Mouse (Mus musculus) E14TG2a.4 (cell line): ENCODE data around the gene E130308A19Rik.

ENCODE experiments used
- CTCF ChIP-seq: conservative IDR thresholded peaks from 2 replicates; pipeline ENCODE4 v1.5.1; 2014; ENCODE audit warnings: low read length
- NANOG ChIP-seq: IDR thresholded peaks from 2 replicates; pipeline ENCODE4 v1.6.1; 2014; ENCODE audit warnings: borderline replicate concordance, low read length, mixed read lengths
- POU5F1 ChIP-seq: IDR thresholded peaks from 2 replicates; pipeline ENCODE4 v1.6.1; 2014; ENCODE audit warnings: low read length, borderline replicate concordance

GRCm38 (mm10) chr4:59699014-59699792, 73.2 kb downstream of the E130308A19Rik start:
- no peak for TF ChIP-seq CTCF
- no peak for TF ChIP-seq NANOG
- TF ChIP-seq POU5F1, result no peak
